7 mouse cellular contexts compared by ENCODE assay signal in genomic region chr2:105224134-105224986, GRCm38 (mm10). TPM values are rescaled to one million over a fixed set of nuclear protein-coding genes. Genes with fewer than 3 reads are reported as not detected.
A peak's percentile ranks its signal among the peaks of the same experiment; 100 is the strongest.
DNase-seq lines count a peak whose midpoint lies in the region; ATAC-seq lines count a peak whose summit lies in the region.

Them7 (plus strand) TSS chr2:105224320.

- peak within 1 kb of the TSS; percentile 42 for H3K9ac ChIP-seq in heart, embryonic 12.5 days
- H3K9ac ChIP-seq in kidney, embryonic 15.5 days, result peak within 1 kb of the TSS; percentile 41

- H3K27me3 ChIP-seq in heart, embryonic 12.5 days (replicated peaks), result peaks cover 14% of the 10 kb centered on the region; the same call in 1 of the 2 replicates
- H3K27me3 ChIP-seq in kidney, embryonic 15.5 days, result 0 out of 2 replicates have a peak, but pooled peaks cover 5% of the 10 kb centered on the region
- peaks cover 44% of the 10 kb centered on the region for H3K27me3 ChIP-seq in midbrain, embryonic 10.5 days (ENCODE audit: low read depth, poor library complexity, severe bottlenecking)

- 4% methylated on average over 38 of the region's 38 CpGs for WGBS in heart, embryonic 12.5 days
- 3% methylated on average over 38 of the region's 38 CpGs for WGBS in kidney, embryonic 15.5 days
- WGBS in midbrain, embryonic 10.5 days, result 4% methylated on average over 38 of the region's 38 CpGs

- ATAC-seq in common myeloid progenitor, adult 5-6 weeks (replicated peaks; ENCODE audit: low read depth, poor library complexity, severe bottlenecking), result peak; percentile 51
- ATAC-seq in heart, embryonic 12.5 days (ENCODE audit: insufficient number of reproducible peaks, low FRiP score), result peak; percentile 50; the same call in 1 of the 2 replicates
- peak; percentile 83 for ATAC-seq in kidney, embryonic 15.5 days (replicated peaks; ENCODE audit: low FRiP score)

- H3K4me2 ChIP-seq in heart, embryonic 12.5 days, result peak within 1 kb of the TSS; percentile 82
- peak within 1 kb of the TSS; percentile 80 for H3K4me2 ChIP-seq in kidney, embryonic 15.5 days

- peak; percentile 68 to 83 for DNase-seq in adrenal gland, adult (ENCODE audit: inconsistent age in 2 of 2, low spot score in 1 of 2)
- DNase-seq in midbrain, embryonic 10.5 days (ENCODE audit: low spot score), result peak; percentile 69
- DNase-seq in layer of hippocampus, postnatal 14 days (ENCODE audit: low spot score in 2 of 2), result no peak
- no peak for DNase-seq in cerebellum, postnatal 36 days

- no peaks in the 10 kb centered on the region for H3K9me3 ChIP-seq in heart, embryonic 12.5 days (replicated peaks)
- H3K9me3 ChIP-seq in kidney, embryonic 15.5 days (replicated peaks), result no peaks in the 10 kb centered on the region
- no peaks in the 10 kb centered on the region for H3K9me3 ChIP-seq in midbrain, embryonic 10.5 days (replicated peaks)

- H3K36me3 ChIP-seq in heart, embryonic 12.5 days, result no peaks in the 10 kb centered on the region
- H3K36me3 ChIP-seq in kidney, embryonic 15.5 days, result no peaks in the 10 kb centered on the region
- no peaks in the 10 kb centered on the region for H3K36me3 ChIP-seq in midbrain, embryonic 10.5 days

- no peak within 1 kb of the TSS for H3K27ac ChIP-seq in heart, embryonic 12.5 days (ENCODE audit: poor library complexity, severe bottlenecking)
- H3K27ac ChIP-seq in kidney, embryonic 15.5 days, result peak within 1 kb of the TSS; percentile 54
- H3K27ac ChIP-seq in midbrain, embryonic 10.5 days (replicated peaks), result peak within 1 kb of the TSS; percentile 65; the same call in 1 of the 2 replicates

- peaks cover 27% of the 10 kb centered on the region for H3K4me1 ChIP-seq in heart, embryonic 12.5 days (replicated peaks)
- peaks cover 47% of the 10 kb centered on the region for H3K4me1 ChIP-seq in kidney, embryonic 15.5 days
- peaks cover 17% of the 10 kb centered on the region for H3K4me1 ChIP-seq in midbrain, embryonic 10.5 days

- peak within 1 kb of the TSS; percentile 50 for H3K4me3 ChIP-seq in heart, embryonic 12.5 days
- peak within 1 kb of the TSS; percentile 44 for H3K4me3 ChIP-seq in kidney, embryonic 15.5 days (replicated peaks)
- peak within 1 kb of the TSS; percentile 60 for H3K4me3 ChIP-seq in midbrain, embryonic 10.5 days

RNA-seq across cellular contexts. Expression of gene Them7, which starts in this region (rescaled TPM):
- total RNA-seq in common myeloid progenitor, adult 5-6 weeks (2017), result 2.1 and 2.5 TPM in 2 replicates
- polyA plus RNA-seq in heart, embryonic 12.5 days (2016; fragmentation: Nextera tagmentation; extraction: Ambion mirVana), result 0.99 and 1.1 TPM in 2 replicates
- 2.1 and 3.0 TPM in 2 replicates for polyA plus RNA-seq in kidney, embryonic 15.5 days (2015; fragmentation: Nextera tagmentation; extraction: Ambion mirVana)
- polyA plus RNA-seq in midbrain, embryonic 10.5 days (2016; fragmentation: Nextera tagmentation; extraction: Ambion mirVana), result 0.10 and 0.46 TPM in 2 replicates
- not detected for total RNA-seq in layer of hippocampus, postnatal 14 days (2021)

Comparison
In these comparisons a context has a peak if more than half of its experiments do, and no peak if none do; other contexts are left out.
1. Peak in DNase-seq, H3K4me3 ChIP-seq and H3K27ac ChIP-seq in midbrain, embryonic 10.5 days; RNA of the gene not detected or under 1 TPM.
2. DNase-seq: peak in adrenal gland, adult (2 of 2); none in layer of hippocampus, postnatal 14 days (0 of 2) and cerebellum, postnatal 36 days (0 of 2).
3. Peak in every context shown above with its lines, with median percentiles within 50 percentile points of each other: ATAC-seq and H3K4me3 ChIP-seq.